Mouse (Mus musculus): ENCODE results near the gene Gm5799.
"Not testable (repeated sequence)": the region's sequence is repeated elsewhere in the genome, so short reads cannot be mapped to it uniquely, and the experiment has no call there.

GRCm38 (mm10) chr14:43577969-43578368, 34.6 kb downstream of the Gm5799 start:
- TF ChIP-seq CTCF, EP300 (IDR thresholded peaks at IDR 0.05; ENCODE audit: low read depth): not testable (repeated sequence)

Measured in liver, postnatal 0 days (tissue).